Comparison of ENCODE assay signal across 18 mouse cellular contexts in genomic region chr9:109028919-109029318, GRCm38 (mm10). TPM values are rescaled to one million over a fixed set of nuclear protein-coding genes. Genes with fewer than 3 reads are reported as not detected.
"Had no signal": no experiment of that assay in that cellular context is flagged by ENCODE, and none has a peak within 500 bp of the region (broad histone marks: within the 10 kb centered on the region; RNA-seq: fewer than 3 reads in every experiment).

No protein-coding gene starts in this region.

- H3K9ac ChIP-seq: liver, embryonic 15.5 days; lung, embryonic 14.5 days; neural tube, embryonic 15.5 days had no signal

- H3K4me1 ChIP-seq: limb, embryonic 10.5 days; midbrain, embryonic 10.5 days; neural tube, embryonic 15.5 days had no signal

- H3K9me3 ChIP-seq: limb, embryonic 10.5 days; liver, embryonic 15.5 days; midbrain, embryonic 10.5 days; neural tube, embryonic 15.5 days had no signal

- DNase-seq: kidney, postnatal 14 days; lung, embryonic 14.5 days; lung, postnatal 10 days; midbrain, embryonic 14.5 days; right cerebral cortex, adult 18-20 months; right cerebral cortex, postnatal 25 days; thymus, postnatal 14 days had no signal

- H3K27ac ChIP-seq: left cerebral cortex, adult 2 months; limb, embryonic 10.5 days; liver, embryonic 15.5 days; midbrain, embryonic 10.5 days; neural tube, embryonic 15.5 days had no signal

- H3K4me2 ChIP-seq: liver, embryonic 11.5 days; liver, embryonic 15.5 days; lung, embryonic 14.5 days; neural tube, embryonic 15.5 days had no signal

- H3K27me3 ChIP-seq: liver, embryonic 15.5 days; neural tube, embryonic 15.5 days had no signal

- H3K4me3 ChIP-seq: left cerebral cortex, adult 2 months; limb, embryonic 10.5 days; liver, embryonic 15.5 days; midbrain, embryonic 10.5 days; myocyte; neural tube, embryonic 15.5 days had no signal

- H3K36me3 ChIP-seq: liver, embryonic 15.5 days had no signal

RNA-seq across cellular contexts. Expression of gene Ucn2, which starts 43.1 kb away (rescaled TPM):
- total RNA-seq: layer of hippocampus, postnatal 25 days; left cerebral cortex, postnatal 14 days; megakaryocyte, adult 5-6 weeks had no signal
- polyA plus RNA-seq: limb, embryonic 10.5 days; liver, embryonic 11.5 days; lung, embryonic 14.5 days; midbrain, embryonic 10.5 days; midbrain, embryonic 14.5 days; neural tube, embryonic 11.5 days; neural tube, embryonic 15.5 days had no signal
